Mouse (Mus musculus): ENCODE data around the gene Iqck.

The Iqck gene

GRCm38 (mm10) chr7:118855171-118855876, at the start of gene Iqck:
Iqck (plus strand) TSS chr7:118855752.
- peak; percentile 91 to 92 for DNase-seq (ENCODE audit: low spot score in 2 of 2)

GRCm38 (mm10) chr7:118806631-118807411, 48.7 kb upstream of the Iqck start:
- DNase-seq (ENCODE audit: low spot score in 2 of 2), result no peak

GRCm38 (mm10) chr7:118807899-118808298, 47.7 kb upstream of the Iqck start:
- DNase-seq (ENCODE audit: low spot score in 2 of 2), result no peak

GRCm38 (mm10) chr7:118811407-118812106, 44.0 kb upstream of the Iqck start:
- DNase-seq (ENCODE audit: low spot score in 2 of 2), result peak in 1 of 2 experiments; percentile 20

- no peak for DNase-seq (ENCODE audit: low spot score in 2 of 2)
Measured at GRCm38 (mm10) chr7:118813592-118813991, 42.0 kb upstream of the Iqck start.

GRCm38 (mm10) chr7:118816275-118816674, 39.3 kb upstream of the Iqck start:
- DNase-seq (ENCODE audit: low spot score in 2 of 2), result no peak

- no peak for DNase-seq (ENCODE audit: low spot score in 2 of 2)
Measured at GRCm38 (mm10) chr7:118817741-118818140, 37.8 kb upstream of the Iqck start.

- no peak for DNase-seq (ENCODE audit: low spot score in 2 of 2)
Measured at GRCm38 (mm10) chr7:118819666-118820065, 35.9 kb upstream of the Iqck start.

- DNase-seq (ENCODE audit: low spot score in 2 of 2), result no peak
Measured at GRCm38 (mm10) chr7:118821356-118821755, 34.2 kb upstream of the Iqck start.

GRCm38 (mm10) chr7:118821887-118822556, 33.5 kb upstream of the Iqck start:
- DNase-seq (ENCODE audit: low spot score in 2 of 2), result no peak

- no peak for DNase-seq (ENCODE audit: low spot score in 2 of 2)
Measured at GRCm38 (mm10) chr7:118824451-118824850, 31.1 kb upstream of the Iqck start.

GRCm38 (mm10) chr7:118827975-118828416, 27.6 kb upstream of the Iqck start:
- DNase-seq (ENCODE audit: low spot score in 2 of 2), result no peak

GRCm38 (mm10) chr7:118837901-118838300, 17.7 kb upstream of the Iqck start:
- DNase-seq (ENCODE audit: low spot score in 2 of 2), result no peak

- no peak for DNase-seq (ENCODE audit: low spot score in 2 of 2)
Measured at GRCm38 (mm10) chr7:118841030-118841745, 14.4 kb upstream of the Iqck start.

- no peak for DNase-seq (ENCODE audit: low spot score in 2 of 2)
Measured at GRCm38 (mm10) chr7:118841796-118842195, 13.8 kb upstream of the Iqck start.

GRCm38 (mm10) chr7:118842938-118843337, 12.6 kb upstream of the Iqck start:
- DNase-seq (ENCODE audit: low spot score in 2 of 2), result no peak

- peak in 1 of 2 experiments; percentile 20 for DNase-seq (ENCODE audit: low spot score in 2 of 2)
Measured at GRCm38 (mm10) chr7:118845141-118845540, 10.4 kb upstream of the Iqck start.

- DNase-seq (ENCODE audit: low spot score in 2 of 2), result no peak
Measured at GRCm38 (mm10) chr7:118846329-118846728, 9.2 kb upstream of the Iqck start.

GRCm38 (mm10) chr7:118848796-118849195, 6.8 kb upstream of the Iqck start:
- DNase-seq (ENCODE audit: low spot score in 2 of 2), result peak; percentile 51 to 55

GRCm38 (mm10) chr7:118849543-118850250, 5.9 kb upstream of the Iqck start:
- DNase-seq (ENCODE audit: low spot score in 2 of 2), result no peak
